Mouse (Mus musculus): ENCODE measurements around the gene St14. TPM values are rescaled to one million over a fixed set of nuclear protein-coding genes. Genes with fewer than 3 reads are reported as not detected.

Gene St14
- polyA plus RNA-seq (2015; fragmentation: Nextera tagmentation; extraction: Ambion mirVana) = 0.69 and 0.99 TPM in 2 replicates

DNA sequence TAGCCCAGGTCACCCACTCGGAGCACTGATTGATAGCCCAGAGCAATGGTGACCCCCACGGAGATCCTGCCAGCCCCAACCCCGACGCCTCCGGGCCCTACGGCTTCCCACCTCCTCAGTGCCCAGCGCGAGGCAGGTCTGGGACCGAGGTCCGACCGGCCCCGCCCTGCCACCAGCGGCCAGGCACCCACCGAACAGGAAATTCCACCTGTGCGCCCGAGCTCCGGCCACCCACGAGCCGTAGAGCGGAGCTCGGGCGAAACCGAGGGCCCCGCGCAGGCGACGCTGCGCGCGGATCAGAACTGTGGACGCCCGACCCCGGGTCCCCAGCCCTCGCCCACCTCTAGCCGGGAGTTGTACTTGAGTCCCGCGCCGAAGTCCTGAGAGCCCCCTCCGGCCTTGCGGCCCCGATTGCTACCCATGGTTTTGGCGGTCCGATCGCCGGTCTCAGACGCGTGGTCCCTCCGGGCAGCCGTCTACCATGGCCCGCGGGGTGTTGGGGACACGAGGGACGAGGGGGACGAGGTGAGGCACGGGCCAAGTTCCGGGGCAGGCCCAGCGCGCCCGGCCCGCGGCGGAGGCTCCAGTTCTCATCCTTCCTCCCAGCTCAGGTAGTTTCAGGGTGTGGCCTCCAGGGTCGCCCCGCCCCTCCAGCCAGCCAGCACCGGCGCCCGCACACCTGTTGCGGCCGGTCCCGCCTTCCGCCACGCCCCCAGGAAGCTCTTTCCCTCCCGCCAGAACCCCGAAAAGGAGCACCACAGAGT lies at the start of gene St14:
Gene St14, minus strand, starts transcription at position 649 of the 764 bp plus-strand sequence.
- Histone ChIP-seq H3K9me3 (ENCODE audit: low read length) (no peaks in the 10 kb centered on the region), H3K9ac (replicated peaks) (peak within 1 kb of the TSS; percentile 54; the same call in 1 of the 2 replicates), H3K4me1 (ENCODE audit: insufficient read depth) (peaks cover 16% of the 10 kb centered on the region), H3K27me3 (ENCODE audit: insufficient read depth, low read length) (peaks cover 47% of the 10 kb centered on the region), H3K27ac (ENCODE audit: low read depth) (no peak within 1 kb of the TSS), H3K36me3 (replicated peaks; ENCODE audit: insufficient read depth, low read length) (no peaks in the 10 kb centered on the region), H3K4me2 (ENCODE audit: low read depth, low read length) (peak within 1 kb of the TSS; percentile 91), H3K4me3 (ENCODE audit: low read depth, low read length) (peak within 1 kb of the TSS; percentile 57)
- TF ChIP-seq EP300 (IDR thresholded peaks at IDR 0.05; ENCODE audit: low read depth) = no peak
- no peak for TF ChIP-seq CTCF (IDR thresholded peaks at IDR 0.05; ENCODE audit: low read depth)
- ATAC-seq (peak; percentile 40; the same call in 1 of the 2 replicates), DNase-seq (peak; percentile 51)
- 1% methylated on average over 66 of the region's 74 CpGs for WGBS (ENCODE audit: insufficient replicate concordance)

DNA sequence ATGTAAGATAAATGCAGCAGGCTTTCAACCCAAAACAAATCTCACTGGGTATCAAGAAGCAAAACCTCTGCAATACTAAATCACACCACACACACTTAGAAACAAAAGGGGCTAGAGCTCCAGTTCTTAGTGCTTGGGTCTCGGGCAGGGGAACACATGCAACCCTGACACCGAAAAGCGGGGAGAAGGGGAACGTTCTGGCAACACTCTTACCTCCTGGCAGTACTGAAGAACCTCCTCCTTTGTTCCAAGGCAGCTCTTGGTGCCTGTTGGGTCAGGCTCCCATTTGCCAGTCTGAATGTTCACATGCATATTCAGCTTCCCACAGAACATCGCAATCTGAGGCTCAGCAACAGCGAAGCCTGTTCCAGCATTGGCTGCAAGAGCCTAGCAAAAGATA lies 46.0 kb upstream of the St14 start:
- ATAC-seq (no peak), DNase-seq (no peak)
- H3K4me3 ChIP-seq (ENCODE audit: low read depth, low read length) = no peak overlapping the region
- TF ChIP-seq CTCF (IDR thresholded peaks at IDR 0.05; ENCODE audit: low read depth) (no peak), EP300 (IDR thresholded peaks at IDR 0.05; ENCODE audit: low read depth) (no peak)
- peaks cover 14% of the 10 kb centered on the region; the same call in 1 of the 2 replicates for H3K36me3 ChIP-seq (replicated peaks; ENCODE audit: insufficient read depth, low read length)
- no peak overlapping the region for H3K27ac ChIP-seq (ENCODE audit: low read depth)
- H3K9me3 ChIP-seq (ENCODE audit: low read length) = no peaks in the 10 kb centered on the region
- no peak overlapping the region for H3K9ac ChIP-seq (replicated peaks)
- H3K27me3 ChIP-seq (ENCODE audit: insufficient read depth, low read length) = no peaks in the 10 kb centered on the region
- WGBS (ENCODE audit: insufficient replicate concordance) = 93% methylated on average over 6 of the region's 6 CpGs
- peaks cover 14% of the 10 kb centered on the region for H3K4me1 ChIP-seq (ENCODE audit: insufficient read depth)
- no peak overlapping the region for H3K4me2 ChIP-seq (ENCODE audit: low read depth, low read length)

DNA sequence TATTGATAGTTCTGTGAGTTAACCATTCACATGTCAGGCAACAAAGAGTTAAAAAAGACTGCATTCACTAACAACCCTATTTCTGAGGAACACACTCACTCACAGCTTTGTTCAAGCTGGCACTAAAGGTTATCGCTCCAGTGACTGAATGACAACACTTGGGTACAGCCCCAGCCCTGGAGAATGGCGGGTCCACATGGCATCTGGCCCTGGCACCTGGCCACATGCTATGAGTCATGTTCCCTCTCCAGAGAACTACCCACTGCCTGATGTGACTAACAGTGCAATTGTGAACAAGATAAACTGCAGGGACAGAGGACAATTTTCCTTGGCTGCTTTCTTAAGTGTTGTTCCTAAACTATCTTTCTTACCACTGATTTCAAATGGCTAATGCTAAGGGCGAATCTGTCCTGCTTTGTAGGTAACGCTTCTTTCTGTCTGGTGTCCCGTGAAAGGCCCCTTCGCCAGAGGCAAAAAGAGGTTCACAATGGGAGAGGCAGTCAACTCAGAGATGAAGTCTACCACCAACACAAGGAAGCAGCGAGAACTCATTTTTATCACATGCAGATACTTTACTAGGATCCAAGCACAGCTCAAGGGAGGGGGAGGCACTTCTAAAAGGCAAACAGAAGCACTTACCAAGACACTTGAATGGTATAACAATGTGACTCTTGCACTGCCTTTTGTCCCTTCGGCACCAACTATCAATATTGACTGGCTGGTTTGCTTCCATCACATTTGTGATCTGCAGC lies 44.9 kb upstream of the St14 start:
- peak overlapping the region; percentile 55 for H3K27ac ChIP-seq (ENCODE audit: low read depth)
- no peak overlapping the region for H3K4me3 ChIP-seq (ENCODE audit: low read depth, low read length)
- H3K9me3 ChIP-seq (ENCODE audit: low read length) = no peaks in the 10 kb centered on the region
- 78% methylated on average over 8 of the region's 8 CpGs for WGBS (ENCODE audit: insufficient replicate concordance)
- H3K36me3 ChIP-seq (replicated peaks; ENCODE audit: insufficient read depth, low read length) = peaks cover 16% of the 10 kb centered on the region
- H3K4me2 ChIP-seq (ENCODE audit: low read depth, low read length) = no peak overlapping the region
- no peak overlapping the region for H3K9ac ChIP-seq (replicated peaks)
- peak; percentile 98 for ATAC-seq
- H3K27me3 ChIP-seq (ENCODE audit: insufficient read depth, low read length) = no peaks in the 10 kb centered on the region
- TF ChIP-seq CTCF (IDR thresholded peaks at IDR 0.05; ENCODE audit: low read depth) = no peak
- no peak for TF ChIP-seq EP300 (IDR thresholded peaks at IDR 0.05; ENCODE audit: low read depth)
- peak; percentile 84 for DNase-seq
- peaks cover 9% of the 10 kb centered on the region for H3K4me1 ChIP-seq (ENCODE audit: insufficient read depth)

DNA sequence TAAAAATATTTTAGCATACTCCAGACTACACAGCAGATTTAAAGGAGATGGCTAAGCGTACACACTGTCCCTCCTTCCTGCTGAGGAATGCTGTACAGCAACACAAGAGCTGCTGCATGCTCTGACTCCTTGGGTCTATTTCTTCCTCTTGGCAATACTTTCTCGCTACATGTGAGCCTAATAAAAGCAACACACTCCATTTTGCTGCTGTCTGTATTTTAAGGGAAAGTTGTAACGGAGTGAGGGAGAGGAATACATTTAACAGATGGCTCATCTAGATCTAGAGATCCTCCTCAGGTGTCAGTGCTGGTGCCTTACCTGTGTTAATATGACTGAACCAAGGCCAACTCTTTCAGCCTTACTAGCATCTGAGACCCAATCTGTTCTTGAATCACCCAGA lies 44.3 kb upstream of the St14 start:
- H3K4me1 ChIP-seq (ENCODE audit: insufficient read depth) = peaks cover 9% of the 10 kb centered on the region
- no peak overlapping the region for H3K4me2 ChIP-seq (ENCODE audit: low read depth, low read length)
- no peaks in the 10 kb centered on the region for H3K27me3 ChIP-seq (ENCODE audit: insufficient read depth, low read length)
- ATAC-seq (no peak), DNase-seq (no peak)
- no peak overlapping the region for H3K4me3 ChIP-seq (ENCODE audit: low read depth, low read length)
- H3K9ac ChIP-seq (replicated peaks) = no peak overlapping the region
- peaks cover 16% of the 10 kb centered on the region for H3K36me3 ChIP-seq (replicated peaks; ENCODE audit: insufficient read depth, low read length)
- H3K27ac ChIP-seq (ENCODE audit: low read depth) = 0 out of 2 replicates have a peak overlapping the region, but pooled peaks have one; percentile 7
- WGBS (ENCODE audit: insufficient replicate concordance) = 82% methylated on average over 3 of the region's 3 CpGs
- TF ChIP-seq CTCF (IDR thresholded peaks at IDR 0.05; ENCODE audit: low read depth) (no peak), EP300 (IDR thresholded peaks at IDR 0.05; ENCODE audit: low read depth) (no peak)
- no peaks in the 10 kb centered on the region for H3K9me3 ChIP-seq (ENCODE audit: low read length)

DNA sequence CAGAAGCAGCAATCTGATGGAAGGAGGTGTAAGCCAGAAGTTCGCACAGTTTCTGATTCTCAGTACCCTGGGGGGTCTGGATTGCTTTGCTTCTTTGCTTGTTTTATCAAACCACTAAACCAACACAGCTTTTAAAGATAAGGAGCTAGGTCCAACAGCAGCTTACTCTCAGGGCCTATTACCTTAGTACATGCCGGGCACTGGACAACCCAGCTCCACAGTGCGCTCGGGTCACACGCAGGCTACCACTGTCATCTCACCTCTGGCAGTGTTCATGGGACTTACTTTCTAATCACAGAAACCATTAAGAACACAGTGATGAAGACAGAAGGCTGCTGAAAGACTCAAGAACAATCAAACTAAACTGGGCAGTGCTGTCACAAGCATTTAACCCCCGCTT lies 43.7 kb upstream of the St14 start:
- H3K9ac ChIP-seq (replicated peaks) = no peak overlapping the region
- H3K36me3 ChIP-seq (replicated peaks; ENCODE audit: insufficient read depth, low read length) = peaks cover 19% of the 10 kb centered on the region
- H3K4me3 ChIP-seq (ENCODE audit: low read depth, low read length) = no peak overlapping the region
- no peak for ATAC-seq
- WGBS (ENCODE audit: insufficient replicate concordance) = 70% methylated on average over 6 of the region's 6 CpGs
- H3K4me1 ChIP-seq (ENCODE audit: insufficient read depth) = peaks cover 9% of the 10 kb centered on the region
- H3K9me3 ChIP-seq (ENCODE audit: low read length) = no peaks in the 10 kb centered on the region
- no peak for TF ChIP-seq CTCF (IDR thresholded peaks at IDR 0.05; ENCODE audit: low read depth)
- H3K4me2 ChIP-seq (ENCODE audit: low read depth, low read length) = no peak overlapping the region
- no peak for DNase-seq
- H3K27ac ChIP-seq (ENCODE audit: low read depth) = no peak overlapping the region; the same call in 1 of the 2 replicates
- no peaks in the 10 kb centered on the region for H3K27me3 ChIP-seq (ENCODE audit: insufficient read depth, low read length)

DNA sequence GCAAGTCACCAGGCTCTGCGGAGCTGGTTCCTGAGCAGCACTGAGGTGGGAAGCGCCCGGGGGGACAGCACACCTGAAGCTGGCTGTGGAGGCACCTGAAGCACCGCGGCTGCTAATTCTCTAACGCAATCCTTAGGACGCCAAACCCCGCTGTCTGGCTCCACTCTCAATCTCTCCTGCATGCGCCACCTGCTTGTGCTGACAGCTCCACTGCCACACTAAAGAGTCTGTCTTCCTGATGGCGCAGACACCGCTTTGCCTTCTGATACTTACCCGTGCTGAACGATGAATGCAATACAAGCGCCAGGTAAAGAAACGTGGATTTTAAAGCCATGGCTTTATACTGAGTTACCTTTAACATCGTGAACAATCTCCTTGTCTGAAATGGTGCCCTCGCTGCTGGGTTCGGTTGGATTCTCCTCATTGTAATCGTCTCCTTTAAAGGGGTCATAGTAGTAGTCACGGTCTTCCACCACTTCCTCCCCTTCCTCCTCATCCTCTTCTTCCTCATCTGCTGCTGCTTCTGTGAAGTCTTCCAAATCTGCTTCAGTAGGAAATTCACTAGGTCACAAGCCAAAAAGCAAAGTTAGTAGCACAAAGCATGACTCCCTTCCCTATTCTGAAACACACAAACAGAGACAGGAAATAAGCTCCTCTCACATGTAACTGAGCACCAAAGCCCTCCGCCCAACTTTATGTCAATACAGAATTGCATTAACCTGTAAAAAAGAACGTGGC lies 36.9 kb upstream of the St14 start:
- TF ChIP-seq EP300 (IDR thresholded peaks at IDR 0.05; ENCODE audit: low read depth) (no peak), CTCF (IDR thresholded peaks at IDR 0.05; ENCODE audit: low read depth) (no peak)
- Histone ChIP-seq H3K4me1 (ENCODE audit: insufficient read depth) (no peaks in the 10 kb centered on the region), H3K36me3 (replicated peaks; ENCODE audit: insufficient read depth, low read length) (peaks cover 38% of the 10 kb centered on the region), H3K9ac (replicated peaks) (no peak overlapping the region), H3K9me3 (ENCODE audit: low read length) (no peaks in the 10 kb centered on the region), H3K4me3 (ENCODE audit: low read depth, low read length) (no peak overlapping the region), H3K27ac (ENCODE audit: low read depth) (no peak overlapping the region; the same call in 1 of the 2 replicates), H3K4me2 (ENCODE audit: low read depth, low read length) (no peak overlapping the region), H3K27me3 (ENCODE audit: insufficient read depth, low read length) (no peaks in the 10 kb centered on the region)
- 89% methylated on average over 22 of the region's 22 CpGs for WGBS (ENCODE audit: insufficient replicate concordance)
- no peak for DNase-seq
- ATAC-seq = no peak

All from liver, postnatal 0 days (tissue).